Mouse (Mus musculus) A20 (cell line): ENCODE results near the gene Krtcap3.
"Not testable (repeated sequence)": the region's sequence is repeated elsewhere in the genome, so short reads cannot be mapped to it uniquely, and the experiment has no call there.

Experiments
- DNase-seq: peaks from one replicate; pipeline ENCODE4 v3.0.0-alpha.2; 2011; ENCODE audit warnings: low read depth, low spot score

The Krtcap3 gene

DNA sequence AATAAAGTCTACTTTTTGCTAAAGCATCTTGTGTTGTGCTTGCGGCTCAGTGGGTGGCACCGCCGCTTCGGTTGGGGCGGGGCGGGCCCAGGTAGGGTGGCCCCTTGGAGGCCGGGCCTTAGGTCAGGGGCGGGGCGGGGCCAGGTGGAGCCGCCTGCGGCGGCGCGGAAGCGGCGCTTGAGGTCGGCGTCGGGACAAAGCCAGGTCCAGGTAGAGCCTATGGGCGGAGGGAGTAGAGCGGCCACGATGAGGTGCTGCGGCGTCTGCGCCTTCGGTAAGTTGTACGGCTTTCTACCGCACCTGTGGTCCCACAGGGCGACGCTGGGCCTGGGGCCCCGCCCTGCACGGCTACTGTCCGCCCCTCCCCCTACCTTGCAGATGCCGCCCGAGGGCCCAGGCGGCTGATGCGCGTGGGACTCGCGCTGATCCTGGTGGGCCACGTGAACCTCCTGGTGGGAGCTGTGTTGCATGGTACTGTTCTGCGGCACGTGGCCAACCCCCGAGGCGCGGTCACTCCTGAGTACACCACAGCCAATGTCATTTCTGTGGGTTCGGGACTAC lies at the start of gene Krtcap3:
TSS of gene Krtcap3 (plus strand) at position 151 of the 561 bp plus-strand sequence.
- no peak for DNase-seq

DNA sequence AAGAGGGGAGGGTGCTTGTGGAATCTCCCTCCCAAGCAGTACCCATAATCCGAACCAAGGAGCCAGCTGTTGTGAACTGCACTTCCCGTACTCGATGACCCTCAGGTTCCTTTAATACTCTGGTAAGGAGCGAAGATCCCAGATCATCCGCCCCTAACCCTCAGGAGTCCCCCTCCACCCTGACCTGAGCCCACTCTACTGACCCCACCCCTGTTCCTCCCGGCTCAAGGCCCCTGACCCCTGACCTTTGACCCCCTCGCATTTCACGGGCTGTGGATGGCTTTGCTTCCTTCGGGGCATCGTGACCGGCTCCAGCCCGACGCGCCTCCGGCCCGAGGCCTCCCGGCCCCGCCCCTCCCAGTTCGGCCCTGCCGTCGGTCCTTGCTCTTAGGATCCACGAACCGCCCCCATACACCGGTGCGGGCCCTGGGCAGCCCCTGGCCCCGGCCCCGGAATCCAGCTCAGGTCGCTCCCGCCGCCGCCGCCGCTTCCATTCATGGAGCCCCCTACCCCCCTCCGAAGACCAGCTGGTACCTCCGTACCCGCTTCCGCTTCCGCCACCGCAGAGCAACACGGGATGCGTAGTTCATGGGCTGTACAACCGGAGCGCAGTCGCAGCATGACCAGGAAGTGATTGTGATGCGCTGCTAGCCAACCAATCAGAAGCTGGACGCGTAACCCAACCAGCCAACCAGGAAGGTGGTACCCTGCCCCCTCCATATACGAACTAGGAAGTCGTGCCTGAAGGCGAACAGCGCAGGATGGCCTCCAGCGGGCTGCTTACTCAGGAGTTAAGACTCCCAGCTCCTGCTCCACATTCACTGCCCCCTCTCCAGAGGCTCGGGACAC lies 49.5 kb upstream of the Krtcap3 start, which contains the start of gene Zfp513:
TSS of gene Zfp513 (minus strand) at position 562 of the 849 bp plus-strand sequence.
- peak; percentile 98 for DNase-seq

DNA sequence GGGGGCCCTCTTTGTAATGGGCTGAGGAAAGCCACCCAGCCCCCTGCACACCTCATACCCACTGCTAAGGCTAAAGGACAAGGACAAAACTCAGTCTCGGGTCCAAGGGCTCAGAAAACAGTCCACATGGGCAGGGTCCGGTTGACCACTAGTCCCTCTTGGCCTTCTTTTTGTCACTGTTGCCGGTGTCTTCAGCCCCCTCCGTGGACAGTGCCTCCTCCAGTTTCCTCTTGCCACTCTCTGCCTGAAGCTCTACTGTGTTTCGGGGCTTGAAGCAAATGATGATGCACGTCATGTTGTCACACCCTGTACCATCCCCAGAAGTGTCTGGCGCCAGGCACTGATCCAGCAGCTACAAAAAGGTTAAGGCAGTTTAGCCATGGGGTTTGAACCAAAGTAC lies 48.6 kb upstream of the Krtcap3 start:
- DNase-seq, result no peak

DNA sequence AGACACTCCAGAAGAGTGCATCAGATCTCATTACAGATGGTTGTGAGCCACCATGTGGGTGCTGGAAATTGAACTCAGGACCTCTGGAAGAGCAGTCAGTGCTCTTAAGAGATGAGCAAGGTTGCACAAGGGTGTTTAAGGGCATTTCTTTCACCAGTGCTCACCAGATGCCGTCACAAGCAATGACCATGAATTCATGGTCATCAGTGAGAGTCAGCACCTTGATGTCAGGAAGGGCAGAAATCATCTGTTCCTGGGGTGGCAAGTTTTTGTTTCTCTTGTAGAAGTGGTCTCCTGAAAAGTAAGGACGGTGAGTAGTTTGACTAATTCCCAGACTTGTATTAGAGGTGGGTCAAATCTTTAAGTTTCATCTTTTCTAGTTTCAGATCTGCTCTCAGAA lies 47.6 kb upstream of the Krtcap3 start:
- DNase-seq, result no peak

DNA sequence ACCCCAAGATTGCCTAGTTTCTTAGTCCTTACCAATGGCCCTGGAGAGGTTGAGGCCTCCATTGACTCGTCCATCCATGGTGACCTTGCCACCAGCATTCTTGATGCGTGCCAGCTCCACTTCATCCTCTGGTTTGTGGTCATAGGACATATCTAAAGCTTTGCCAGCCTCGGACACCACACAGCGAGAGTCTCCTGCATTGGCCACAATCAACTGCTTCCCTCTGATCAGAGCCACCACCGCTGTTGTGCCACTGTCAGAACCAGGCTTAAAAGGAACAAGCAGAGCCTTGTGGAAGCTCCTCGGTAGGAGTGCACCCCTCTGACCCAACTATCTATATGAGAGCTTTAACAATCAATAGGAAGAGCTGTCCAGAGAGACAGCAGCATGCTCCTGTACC lies 47.1 kb upstream of the Krtcap3 start:
- no peak for DNase-seq

DNA sequence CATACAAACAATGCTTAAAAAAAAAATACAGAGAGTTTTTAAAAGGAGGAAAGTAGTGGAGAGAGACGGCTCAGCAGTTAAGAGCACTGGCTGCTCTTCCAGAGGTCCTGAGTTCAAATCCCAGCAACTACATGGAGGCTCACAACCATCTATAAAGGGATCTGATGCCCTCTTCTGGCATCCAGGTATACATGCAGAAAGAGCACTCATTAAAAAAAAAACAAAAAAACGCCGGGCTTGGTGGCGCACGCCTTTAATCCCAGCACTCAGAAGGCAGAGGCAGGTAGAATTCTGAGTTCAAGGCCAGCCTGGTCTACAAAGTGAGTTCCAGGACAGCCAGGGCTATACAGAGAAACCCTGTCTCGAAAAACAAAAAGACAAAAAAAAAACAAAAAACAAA lies 34.9 kb upstream of the Krtcap3 start:
- DNase-seq, result not testable (repeated sequence)

DNA sequence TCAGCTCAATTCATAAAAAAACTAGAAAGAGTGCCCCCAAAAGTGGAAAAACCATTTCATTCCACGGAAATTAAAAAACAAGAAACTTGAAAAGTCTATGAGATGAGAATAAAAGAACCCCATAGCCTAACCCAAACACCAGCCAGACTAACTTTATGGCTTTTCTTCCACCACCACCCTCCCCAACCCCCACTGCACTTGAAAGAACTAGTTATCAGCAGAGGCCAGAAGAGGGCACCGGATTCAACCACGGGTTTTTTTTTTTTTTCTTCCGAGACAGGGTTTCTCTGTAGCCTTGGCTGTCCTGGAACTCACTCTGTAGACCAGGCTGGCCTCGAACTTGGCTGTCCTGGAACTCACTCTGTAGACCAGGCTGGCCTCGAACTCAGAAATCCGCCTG lies 33.2 kb upstream of the Krtcap3 start:
- DNase-seq, result peak; percentile 62

DNA sequence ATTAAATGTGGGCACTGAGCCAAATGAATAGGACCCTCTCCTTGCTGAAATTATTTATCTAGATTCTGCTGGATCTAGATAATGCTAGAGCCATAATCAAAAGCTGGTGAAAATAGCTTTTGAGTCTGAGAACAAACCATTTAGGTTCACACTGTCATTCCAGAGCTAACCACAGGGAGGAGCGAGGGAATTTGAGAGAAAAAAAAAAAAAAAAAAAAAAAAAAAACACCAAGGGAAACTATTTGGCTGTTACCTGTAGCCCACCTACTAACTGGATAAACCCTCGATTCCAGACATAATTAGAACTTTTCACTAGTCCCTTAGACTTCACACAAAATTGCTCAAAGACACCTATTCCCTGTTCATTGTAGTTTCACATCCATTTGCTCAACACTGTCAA lies 32.4 kb upstream of the Krtcap3 start:
- peak; percentile 38 for DNase-seq

DNA sequence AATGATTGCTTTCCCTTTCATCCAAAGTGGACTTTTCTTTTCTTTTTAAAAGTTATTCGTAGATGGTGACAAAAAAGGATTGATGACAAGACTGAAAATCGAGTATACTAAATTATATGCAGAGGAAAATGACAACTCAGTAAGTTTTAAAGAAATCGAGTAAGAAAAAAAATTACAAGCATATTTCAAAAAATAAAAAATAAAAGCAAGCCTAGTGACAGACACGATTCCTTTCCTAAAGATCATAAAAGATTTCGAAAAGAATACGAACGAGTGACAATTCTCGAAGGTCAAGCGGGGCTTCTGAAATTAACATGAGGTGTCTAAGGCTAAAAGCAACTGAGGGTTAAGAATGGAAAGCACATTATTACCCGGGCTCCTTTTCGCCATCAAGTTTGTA lies 32.0 kb upstream of the Krtcap3 start:
- peak; percentile 28 for DNase-seq

DNA sequence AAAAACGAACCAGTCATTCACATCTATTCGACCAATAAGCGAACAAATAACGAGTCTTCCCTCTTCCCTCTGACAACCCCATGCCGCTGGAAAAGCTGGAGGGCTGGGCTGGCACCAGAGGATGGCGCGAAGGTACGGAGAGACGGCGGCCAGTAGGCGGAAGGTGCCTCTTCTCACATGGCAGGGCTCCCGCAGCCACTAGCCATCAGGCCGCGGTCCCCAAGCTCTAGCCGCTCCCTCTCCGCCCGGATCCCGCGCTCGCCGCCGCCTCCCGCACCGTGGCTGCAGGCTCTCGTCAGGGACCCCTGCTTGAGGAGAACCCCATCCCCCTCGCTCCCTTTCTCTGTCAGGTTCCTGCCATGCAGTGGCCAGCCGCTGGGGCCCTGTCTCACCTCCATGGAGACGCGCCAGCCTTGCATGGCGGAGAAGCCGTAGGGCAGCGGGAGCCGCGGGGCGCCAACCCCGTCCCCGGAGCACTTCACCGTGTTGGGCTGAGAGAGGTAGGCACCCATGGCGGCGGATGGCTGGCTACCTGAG lies 31.5 kb upstream of the Krtcap3 start:
- no peak for DNase-seq

DNA sequence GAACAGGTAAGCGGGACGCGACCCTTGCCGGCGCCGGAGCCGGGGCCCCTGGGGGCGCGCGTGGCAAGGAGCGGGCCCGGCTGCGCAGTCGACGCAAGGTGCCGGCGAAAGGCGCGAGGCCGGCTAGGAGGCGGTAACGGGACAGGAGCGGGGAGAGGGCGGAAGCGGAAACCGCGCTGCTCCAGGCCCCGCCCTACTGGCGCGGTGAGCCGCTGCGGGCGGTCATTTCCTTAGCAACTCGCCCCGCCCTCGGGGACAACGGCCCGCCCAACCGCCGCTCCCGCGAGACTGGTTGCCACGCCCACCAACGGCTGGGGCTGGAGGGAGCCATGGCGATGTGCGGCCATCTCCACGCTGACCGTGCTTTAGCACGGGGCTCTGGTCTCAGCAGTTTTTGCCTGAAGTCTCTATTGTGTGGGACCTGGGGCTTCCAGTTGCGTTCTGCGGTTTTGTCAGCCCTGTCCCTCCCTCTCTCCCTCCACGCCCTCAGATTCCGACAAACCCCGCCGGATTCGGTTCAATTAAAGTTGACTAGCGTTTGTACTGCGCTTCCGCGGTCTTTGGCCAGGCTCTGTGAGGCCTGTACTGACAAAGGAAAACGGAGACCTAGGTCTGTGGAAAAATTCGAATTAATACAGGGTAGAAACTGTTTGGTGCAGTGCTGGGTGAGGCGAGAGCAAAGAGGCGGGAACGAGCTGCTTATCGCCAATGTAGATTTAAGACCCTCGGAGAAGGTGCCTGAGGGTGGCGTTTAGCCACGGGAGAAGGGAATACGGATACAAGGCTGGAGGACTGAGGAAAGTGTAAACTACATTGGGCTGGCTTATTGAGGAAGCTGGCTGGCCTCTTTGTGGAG lies 30.8 kb upstream of the Krtcap3 start, which contains the start of gene Ppm1g:
TSS of gene Ppm1g (minus strand) at position 240 of the 856 bp plus-strand sequence.
- peak; percentile 97 for DNase-seq

DNA sequence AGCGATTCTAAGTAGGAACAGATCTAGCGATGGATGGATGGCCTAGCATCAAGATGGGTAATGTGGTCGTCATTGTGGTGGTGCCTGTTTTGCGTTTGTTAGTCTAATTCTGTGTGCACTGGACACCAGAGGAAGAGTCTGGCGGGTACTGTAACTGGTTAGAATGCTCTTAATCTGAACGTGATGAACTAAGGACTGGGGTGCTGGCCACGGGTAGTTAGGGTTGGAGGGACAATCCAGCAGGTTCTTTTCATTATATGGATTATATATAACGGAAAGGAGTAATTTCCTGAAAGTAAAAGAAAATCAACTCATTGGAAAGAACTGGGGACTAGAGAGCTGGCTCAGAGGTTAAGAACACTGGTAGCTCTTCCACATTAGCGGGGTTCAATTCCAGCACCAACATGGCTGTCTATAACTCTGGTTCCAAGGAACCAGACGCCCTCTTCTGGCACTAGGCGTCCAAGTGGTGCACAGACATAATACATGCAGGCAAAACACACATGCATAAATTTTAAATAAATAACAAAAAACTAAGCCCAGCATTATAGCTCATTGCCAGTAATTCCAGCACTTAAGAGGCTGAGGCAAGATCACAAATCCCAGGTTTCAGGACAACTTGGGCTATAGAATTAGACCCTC lies 30.1 kb upstream of the Krtcap3 start:
- peak; percentile 87 for DNase-seq

DNA sequence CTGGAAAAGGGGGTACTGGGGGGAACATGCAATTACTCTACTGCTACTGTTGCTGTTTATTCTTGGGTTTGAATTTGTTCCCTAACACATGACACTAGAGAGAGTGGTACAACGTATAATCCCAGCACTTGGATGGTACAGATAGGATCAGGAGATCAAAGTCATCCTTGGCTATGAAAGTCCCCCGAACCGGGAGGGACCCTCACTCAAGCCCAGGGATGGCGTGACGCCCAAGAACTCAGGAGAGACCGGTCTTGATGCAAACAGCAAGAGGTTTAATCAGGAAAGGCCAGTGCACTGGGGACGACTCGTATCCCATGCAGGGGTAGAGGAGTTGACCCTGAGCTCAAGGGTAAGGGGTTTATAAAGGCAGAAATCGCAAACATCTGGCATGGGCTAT lies 28.8 kb upstream of the Krtcap3 start:
- DNase-seq, result no peak

DNA sequence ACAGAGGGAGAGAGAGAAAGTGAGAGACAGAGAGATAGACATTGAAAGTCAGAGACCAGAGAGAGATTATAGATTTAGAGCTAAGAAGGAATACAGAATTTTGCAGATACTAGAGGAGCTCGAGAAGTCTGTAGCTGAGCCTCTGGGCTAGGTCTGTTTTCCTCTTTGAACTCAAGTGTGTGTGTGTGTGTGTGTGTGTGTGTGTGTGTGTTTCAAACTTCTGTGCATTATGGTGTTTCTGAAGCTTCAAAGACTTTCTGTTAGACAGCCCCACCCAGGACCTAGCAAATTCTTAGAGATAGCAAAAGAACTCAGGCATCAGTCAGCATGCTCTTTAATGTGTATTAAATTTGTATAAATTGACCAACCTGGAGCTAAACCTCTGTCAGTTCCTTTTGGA lies 24.9 kb upstream of the Krtcap3 start:
- DNase-seq, result no peak

DNA sequence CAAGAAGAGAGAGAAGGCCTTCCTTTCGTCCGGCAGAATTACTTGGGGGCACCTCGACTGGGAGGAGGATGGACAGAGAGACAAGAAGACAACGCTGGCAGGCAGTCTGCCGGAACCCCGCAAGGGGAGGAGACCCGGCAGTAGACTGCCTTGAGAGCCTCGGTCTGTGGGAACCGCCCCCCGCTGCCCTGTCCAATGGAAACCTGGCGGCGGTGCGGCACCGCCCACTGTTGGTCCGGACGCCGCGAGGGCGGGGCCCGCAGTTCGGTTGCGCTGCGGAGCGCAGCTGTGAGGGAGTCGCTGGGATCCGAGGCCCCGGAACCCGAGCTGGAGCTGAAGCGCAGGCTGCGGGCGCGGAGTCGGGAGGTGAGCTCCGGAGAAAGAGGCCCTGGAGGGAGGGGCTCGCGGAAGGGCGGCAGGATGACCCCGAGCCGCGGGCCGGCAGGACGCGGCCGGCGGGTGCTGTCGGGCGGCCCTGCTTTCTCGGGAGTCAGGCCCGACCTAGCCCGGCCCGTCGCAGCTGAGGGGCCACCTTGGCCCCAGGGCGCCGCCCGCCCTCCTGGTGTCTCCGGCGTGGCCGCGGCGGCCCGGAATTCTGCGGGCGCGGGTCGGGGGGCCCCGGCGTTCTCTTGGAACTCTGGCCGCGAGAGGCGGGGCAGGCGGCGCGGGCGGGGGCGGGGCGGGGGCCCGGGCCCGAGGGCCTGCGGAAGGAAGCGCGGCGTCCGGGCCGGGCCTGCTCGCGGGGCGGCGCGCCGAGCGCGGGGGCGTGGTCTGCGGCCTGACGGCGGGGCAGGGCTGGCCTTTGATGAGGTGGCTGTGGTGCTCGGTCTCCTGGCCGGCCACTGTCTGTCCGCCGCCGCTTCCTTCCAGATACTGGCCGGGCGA lies 10.6 kb upstream of the Krtcap3 start, which contains the start of the genes Nrbp1 and Gm9970:
TSS of gene Nrbp1 (plus strand) at position 228 of the 885 bp plus-strand sequence.
TSS of gene Gm9970 (minus strand) at position 596 of the 885 bp plus-strand sequence.
- peak; percentile 98 for DNase-seq

DNA sequence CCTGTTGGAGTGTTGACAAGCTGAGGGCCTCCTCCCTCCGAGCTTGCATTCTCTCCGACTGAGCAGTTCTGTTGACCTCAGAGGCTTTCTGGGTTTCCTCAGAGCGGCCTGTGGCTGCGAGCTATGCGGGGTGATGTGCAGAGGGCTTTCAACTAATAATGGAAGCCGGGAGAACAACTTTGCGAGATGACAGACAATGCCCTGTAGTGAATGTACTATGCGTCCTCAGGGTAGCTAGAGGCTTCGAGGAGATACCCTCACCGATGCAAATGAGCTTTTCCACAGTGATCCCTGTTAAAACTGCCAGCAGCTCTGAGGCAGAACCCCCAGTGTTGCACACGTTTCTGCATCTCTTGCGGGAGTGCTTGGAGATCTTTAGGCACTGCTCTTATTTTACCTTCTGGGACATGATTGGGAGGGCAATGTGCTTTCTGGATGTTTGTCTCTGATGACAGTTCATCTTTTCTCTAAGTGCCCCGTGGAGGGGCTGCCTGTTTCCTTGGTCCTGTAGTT lies 9.9 kb upstream of the Krtcap3 start:
- DNase-seq, result no peak

DNA sequence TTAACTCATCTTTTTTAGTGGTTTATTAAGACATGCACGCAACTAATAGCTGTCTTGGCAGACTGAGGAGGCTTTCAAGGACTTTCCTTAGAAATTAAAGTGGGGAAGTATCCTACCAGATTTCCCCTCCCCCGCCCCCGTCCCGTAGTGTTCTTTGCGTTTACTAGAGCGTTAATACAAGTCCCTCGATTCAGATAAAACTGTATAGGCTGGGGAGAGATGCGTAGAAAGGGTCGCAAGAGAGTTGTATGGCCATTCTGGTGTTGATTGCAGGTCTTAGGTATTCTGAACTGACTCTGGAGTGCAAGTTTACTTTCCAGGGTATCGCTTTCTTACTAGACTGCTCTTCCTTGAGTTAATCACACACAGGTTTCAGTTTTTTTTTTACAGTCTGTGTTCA lies 9.3 kb upstream of the Krtcap3 start:
- DNase-seq, result no peak

DNA sequence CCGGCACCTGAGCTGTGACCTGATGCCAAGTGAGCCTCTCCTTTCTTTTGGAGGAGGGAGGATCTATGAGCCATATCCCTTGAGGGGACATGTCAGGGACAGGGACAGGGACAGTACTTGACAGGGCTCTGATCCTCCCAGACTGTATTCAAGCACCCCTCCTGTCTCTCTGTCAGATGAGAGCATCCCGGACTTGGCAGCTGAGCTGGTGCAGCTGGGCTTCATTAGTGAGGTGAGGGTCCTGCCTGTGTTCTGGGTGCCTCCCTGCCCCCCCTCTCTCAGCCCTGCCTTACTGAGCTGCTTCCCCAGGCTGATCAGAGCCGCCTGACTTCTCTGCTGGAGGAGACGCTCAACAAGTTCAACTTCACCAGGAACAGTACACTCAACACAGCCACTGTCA lies 775 bp upstream of the Krtcap3 start:
- no peak for DNase-seq

DNA sequence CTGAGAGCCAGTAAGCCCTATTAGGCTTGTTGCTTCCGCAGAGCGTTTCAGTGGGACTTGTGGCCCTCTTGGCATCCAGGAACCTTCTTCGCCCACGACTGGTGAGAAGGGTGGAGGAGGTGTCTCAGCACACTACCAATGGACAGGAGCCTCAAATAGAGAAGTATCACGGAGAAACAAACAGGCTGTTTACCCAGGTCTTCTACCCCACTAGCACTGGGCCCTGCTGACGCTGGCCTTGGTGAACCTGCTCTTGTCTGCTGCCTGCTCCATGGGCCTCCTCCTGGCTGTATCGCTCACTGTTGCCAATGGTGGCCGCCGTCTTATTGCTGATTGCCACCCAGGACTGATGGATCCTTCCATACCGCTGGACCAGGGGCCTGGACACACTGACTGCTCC lies 660 bp downstream of the Krtcap3 start:
- no peak for DNase-seq
